Mouse (Mus musculus) frontal cortex, adult (tissue): ENCODE results near the gene Dyrk1a.

Experiments
- ATAC-seq: cut with Nextera tagmentation; 2 replicates; pipeline ENCODE4 v1.9.2; 2017; ENCODE audit warnings: mild to moderate bottlenecking, moderate library complexity, mixed read lengths; ENCODE audit not compliant: low TSS enrichment

Gene Dyrk1a

GRCm38 (mm10) chr16:94569229-94570176 lies at the start of gene Dyrk1a:
Gene Dyrk1a (plus strand): TSS chr16:94570010.
- peak; percentile 72 for ATAC-seq

- ATAC-seq, result no peak
Observed at GRCm38 (mm10) chr16:94523594-94524377, 46.0 kb upstream of the Dyrk1a start.

- ATAC-seq, result no peak
Observed at GRCm38 (mm10) chr16:94524691-94525090, 45.1 kb upstream of the Dyrk1a start.

- peak; percentile 38 for ATAC-seq
Observed at GRCm38 (mm10) chr16:94525955-94526343, 43.9 kb upstream of the Dyrk1a start.

- peak; percentile 88 for ATAC-seq
Observed at GRCm38 (mm10) chr16:94526344-94527151, 43.3 kb upstream of the Dyrk1a start, which contains the start of gene Vps26c. Gene Vps26c (minus strand): TSS chr16:94526830.

GRCm38 (mm10) chr16:94527152-94527534 lies 42.7 kb upstream of the Dyrk1a start:
- ATAC-seq, result no peak

- no peak for ATAC-seq
Observed at GRCm38 (mm10) chr16:94527546-94527945, 42.3 kb upstream of the Dyrk1a start.

- no peak for ATAC-seq
Observed at GRCm38 (mm10) chr16:94531268-94531667, 38.5 kb upstream of the Dyrk1a start.

- no peak for ATAC-seq
Observed at GRCm38 (mm10) chr16:94533679-94534078, 36.1 kb upstream of the Dyrk1a start.

- ATAC-seq, result no peak
Observed at GRCm38 (mm10) chr16:94535716-94536115, 34.1 kb upstream of the Dyrk1a start.

GRCm38 (mm10) chr16:94536417-94537158 lies 33.2 kb upstream of the Dyrk1a start:
- no peak for ATAC-seq

GRCm38 (mm10) chr16:94537159-94537527 lies 32.7 kb upstream of the Dyrk1a start:
- no peak for ATAC-seq

GRCm38 (mm10) chr16:94540140-94540539 lies 29.7 kb upstream of the Dyrk1a start:
- peak; percentile 74 for ATAC-seq

GRCm38 (mm10) chr16:94542898-94543297 lies 26.9 kb upstream of the Dyrk1a start:
- ATAC-seq, result no peak

GRCm38 (mm10) chr16:94544540-94545105 lies 25.2 kb upstream of the Dyrk1a start:
- no peak for ATAC-seq

- ATAC-seq, result no peak
Observed at GRCm38 (mm10) chr16:94545781-94546562, 23.8 kb upstream of the Dyrk1a start.

GRCm38 (mm10) chr16:94549813-94550212 lies 20.0 kb upstream of the Dyrk1a start:
- no peak for ATAC-seq

GRCm38 (mm10) chr16:94551934-94552333 lies 17.9 kb upstream of the Dyrk1a start:
- ATAC-seq, result no peak

- no peak for ATAC-seq
Observed at GRCm38 (mm10) chr16:94555346-94555745, 14.5 kb upstream of the Dyrk1a start.

- ATAC-seq, result no peak
Observed at GRCm38 (mm10) chr16:94556228-94556627, 13.6 kb upstream of the Dyrk1a start.
